ENCODE assay signal across 18 mouse cellular contexts in genomic region chr9:23856319-23856718, GRCm38 (mm10).
"Had no signal": no experiment of that assay in that cellular context is flagged by ENCODE, and none has a peak within 500 bp of the region (broad histone marks: within the 10 kb centered on the region; RNA-seq: fewer than 3 reads in every experiment).

No protein-coding gene starts in this region.

- H3K27me3 ChIP-seq: midbrain, embryonic 12.5 days; neural tube, embryonic 13.5 days; neural tube, embryonic 15.5 days had no signal

- ATAC-seq: midbrain, embryonic 16.5 days had no signal

- H3K4me3 ChIP-seq: midbrain, embryonic 10.5 days; midbrain, embryonic 12.5 days; myocyte; neural tube, embryonic 13.5 days; neural tube, embryonic 15.5 days had no signal

- DNase-seq: lung, adult 18-20 months; lung, embryonic 14.5 days; lung, postnatal 4 days; midbrain, embryonic 14.5 days; retina, postnatal 1 day; right cerebral cortex, adult 18-20 months; right cerebral cortex, postnatal 25 days; right cerebral cortex, postnatal 4 days; spleen, adult 18-20 months; thymus, adult 2 months; thymus, postnatal 25 days; thymus, postnatal 4 days had no signal

- H3K36me3 ChIP-seq: midbrain, embryonic 10.5 days; midbrain, embryonic 12.5 days; neural tube, embryonic 13.5 days; neural tube, embryonic 15.5 days had no signal

- H3K9me3 ChIP-seq: midbrain, embryonic 10.5 days; midbrain, embryonic 12.5 days; neural tube, embryonic 13.5 days; neural tube, embryonic 15.5 days had no signal

- H3K4me2 ChIP-seq: lung, embryonic 14.5 days; midbrain, embryonic 12.5 days; neural tube, embryonic 13.5 days; neural tube, embryonic 15.5 days had no signal

- H3K27ac ChIP-seq: midbrain, embryonic 10.5 days; midbrain, embryonic 12.5 days; neural tube, embryonic 13.5 days; neural tube, embryonic 15.5 days had no signal

- H3K9ac ChIP-seq: lung, embryonic 14.5 days; midbrain, embryonic 12.5 days; neural tube, embryonic 13.5 days; neural tube, embryonic 15.5 days had no signal

- H3K4me1 ChIP-seq: midbrain, embryonic 10.5 days; midbrain, embryonic 12.5 days; neural tube, embryonic 13.5 days; neural tube, embryonic 15.5 days had no signal
